Mouse (Mus musculus): ENCODE data around the gene Pard3b.

Pard3b gene

DNA sequence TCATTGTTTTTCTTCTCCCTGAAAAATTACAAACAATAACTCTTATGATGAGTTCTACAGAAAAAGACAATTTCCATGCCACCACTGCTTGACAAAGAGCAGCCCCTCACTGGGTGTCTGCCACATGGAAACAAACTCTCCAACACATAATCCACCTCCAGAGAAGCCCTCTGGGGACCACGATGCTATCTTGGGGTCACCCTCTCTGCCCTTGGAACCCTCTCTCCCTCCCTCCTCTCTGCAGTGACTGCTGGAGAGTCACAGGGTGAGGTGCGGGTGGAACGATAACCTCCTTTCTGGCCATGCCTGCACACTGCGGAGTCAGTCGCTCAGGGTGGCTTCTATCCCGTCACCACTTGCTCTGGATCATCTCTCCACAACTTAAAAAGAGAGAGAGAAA, 996.6 kb downstream of the Pard3b start:
- DNase-seq (ENCODE audit: low spot score in 2 of 2): no peak

DNA sequence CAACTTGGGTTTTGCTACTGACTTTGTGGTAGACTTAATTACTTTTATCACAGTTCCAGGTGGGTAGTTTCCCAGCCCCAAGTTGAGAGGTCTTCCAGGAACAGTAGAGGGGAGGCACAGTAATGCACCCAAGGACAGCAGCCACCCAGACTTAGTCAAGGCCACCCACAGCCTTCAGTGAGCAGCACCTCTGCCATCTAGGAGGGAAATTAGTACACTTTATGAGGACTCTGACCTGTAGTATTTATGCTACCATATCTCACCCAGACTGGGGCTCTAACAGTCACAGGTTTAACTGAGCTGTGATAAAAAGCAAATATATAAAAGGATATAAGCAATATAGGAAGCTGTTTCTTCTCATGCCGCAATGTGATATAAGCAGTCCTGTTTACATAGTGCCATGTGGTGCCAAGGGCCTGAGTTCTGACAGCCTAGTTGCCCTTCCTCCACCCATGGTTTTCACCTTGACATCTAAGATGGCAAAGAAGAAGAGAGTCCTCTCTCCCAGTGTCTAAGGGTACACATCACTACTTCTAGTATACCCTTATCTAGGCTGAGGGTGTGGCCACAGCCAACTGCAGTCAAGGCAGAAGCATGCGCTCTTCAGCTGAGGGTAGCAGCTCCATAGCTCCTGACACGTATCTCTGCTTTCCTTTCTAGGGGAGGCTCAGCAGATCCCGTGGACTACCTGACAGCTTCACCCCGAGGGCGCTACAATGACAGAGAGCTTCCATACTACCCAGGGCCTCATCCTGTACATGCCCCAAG, 998.5 kb downstream of the Pard3b start:
- DNase-seq (ENCODE audit: low spot score in 2 of 2): no peak

DNA sequence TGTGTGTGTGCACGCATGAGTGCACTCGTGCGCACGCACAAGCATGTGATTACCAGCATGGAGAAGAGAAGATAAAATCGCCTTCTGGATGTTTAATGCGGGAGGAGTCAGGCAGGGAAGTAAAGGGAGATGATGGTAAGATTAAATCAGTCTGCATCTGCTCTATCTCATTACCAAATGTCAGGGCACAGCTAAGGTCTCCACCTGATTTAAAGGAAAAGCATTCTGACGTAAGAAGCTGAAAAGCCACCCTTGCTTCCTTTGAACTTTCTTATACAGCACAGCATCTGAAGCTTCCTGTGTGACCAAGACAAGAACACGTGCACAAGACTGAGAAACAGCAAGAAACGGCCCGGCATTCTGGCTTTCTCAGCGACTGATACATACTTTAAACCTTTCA, 1000.4 kb downstream of the Pard3b start:
- DNase-seq (ENCODE audit: low spot score in 2 of 2): no peak

DNA sequence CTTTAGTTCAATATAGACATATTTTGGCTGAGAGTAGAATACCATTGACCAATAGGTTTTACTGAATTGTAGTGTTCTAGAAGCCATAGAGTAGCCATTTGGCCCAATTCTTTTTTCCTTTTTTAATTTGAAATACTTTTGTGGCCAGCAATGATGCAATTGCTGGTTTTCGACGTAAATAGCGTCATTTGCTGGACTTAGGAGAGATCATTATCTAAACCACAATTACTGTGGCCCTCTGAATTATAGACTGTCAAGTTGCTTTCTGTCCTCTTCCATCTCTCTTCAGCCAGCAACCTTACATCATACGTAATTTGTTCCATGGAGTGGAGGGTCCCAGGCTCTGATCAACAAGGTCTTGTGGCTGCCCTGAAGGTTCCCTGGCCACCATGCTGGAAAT, 1000.8 kb downstream of the Pard3b start:
- no peak for DNase-seq (ENCODE audit: low spot score in 2 of 2)

DNA sequence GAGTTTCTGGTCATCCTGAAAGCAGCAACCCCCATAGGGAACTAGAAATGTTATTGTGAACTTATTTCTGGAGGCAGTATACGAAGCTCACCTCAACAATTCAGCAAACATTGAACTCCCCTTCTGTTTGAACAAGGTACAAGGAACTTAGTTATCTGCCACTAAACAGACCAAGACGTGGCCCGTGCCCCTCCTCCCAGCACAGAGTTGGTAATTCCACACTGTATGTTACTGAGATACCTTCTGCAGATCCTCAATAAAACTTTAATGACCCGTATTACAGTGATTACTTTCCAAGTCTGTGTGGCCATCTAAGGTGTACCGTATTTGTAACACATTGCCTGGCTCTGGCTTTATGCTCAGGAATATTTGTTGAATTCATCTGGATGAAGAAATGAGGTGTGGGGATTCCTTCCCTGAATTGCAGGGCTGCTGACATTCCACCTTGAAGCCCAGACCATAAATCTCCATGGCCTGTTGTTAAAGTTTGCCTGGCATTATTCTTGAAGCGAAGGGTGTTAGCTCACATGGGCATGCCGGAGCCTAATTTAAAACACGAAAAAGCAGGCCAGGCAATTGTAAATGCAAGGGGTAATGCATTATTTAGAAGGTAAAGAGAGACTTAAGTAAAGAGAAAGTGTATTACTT, 1006.1 kb downstream of the Pard3b start:
- no peak for DNase-seq (ENCODE audit: low spot score in 2 of 2)

DNA sequence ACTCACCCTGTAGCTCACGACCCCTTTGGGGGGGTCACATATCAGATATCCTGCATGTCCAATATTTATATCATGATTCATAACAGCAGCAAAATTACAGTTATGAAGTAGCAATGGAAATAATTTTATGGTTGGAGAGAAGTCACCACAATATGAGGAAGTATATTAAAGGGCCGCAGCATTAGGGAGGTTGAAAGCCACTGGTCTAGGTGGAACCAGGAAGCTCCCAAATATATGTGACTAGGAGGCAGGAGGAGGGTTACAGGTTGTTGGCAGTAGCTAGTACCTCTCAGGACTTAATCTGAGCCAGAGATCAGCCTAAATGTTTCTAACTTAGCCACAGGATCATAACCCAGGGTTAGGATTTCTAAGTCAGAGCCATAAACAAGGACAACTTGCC, 1008.2 kb downstream of the Pard3b start:
- no peak for DNase-seq (ENCODE audit: low spot score in 2 of 2)

DNA sequence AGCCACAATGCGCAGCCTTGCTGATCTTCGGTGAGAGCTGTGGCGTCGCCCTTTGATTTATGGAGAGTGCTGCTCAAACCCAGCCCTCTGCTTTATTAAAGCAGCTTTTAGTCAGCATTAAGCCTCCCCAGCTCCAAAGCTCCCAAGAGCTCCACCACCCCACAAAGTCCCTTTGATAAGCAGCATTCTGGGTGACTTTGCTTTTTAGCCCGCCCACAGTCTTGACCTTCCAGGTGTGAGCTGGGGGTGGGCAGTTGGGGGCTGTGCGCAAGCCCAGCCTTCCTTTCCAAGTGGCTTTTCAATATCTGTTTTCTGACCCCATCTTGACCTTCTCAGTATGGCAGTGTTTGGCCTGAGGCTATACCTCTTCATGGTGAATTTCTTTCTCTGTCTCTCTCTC, 1009.5 kb downstream of the Pard3b start:
- no peak for DNase-seq (ENCODE audit: low spot score in 2 of 2)

DNA sequence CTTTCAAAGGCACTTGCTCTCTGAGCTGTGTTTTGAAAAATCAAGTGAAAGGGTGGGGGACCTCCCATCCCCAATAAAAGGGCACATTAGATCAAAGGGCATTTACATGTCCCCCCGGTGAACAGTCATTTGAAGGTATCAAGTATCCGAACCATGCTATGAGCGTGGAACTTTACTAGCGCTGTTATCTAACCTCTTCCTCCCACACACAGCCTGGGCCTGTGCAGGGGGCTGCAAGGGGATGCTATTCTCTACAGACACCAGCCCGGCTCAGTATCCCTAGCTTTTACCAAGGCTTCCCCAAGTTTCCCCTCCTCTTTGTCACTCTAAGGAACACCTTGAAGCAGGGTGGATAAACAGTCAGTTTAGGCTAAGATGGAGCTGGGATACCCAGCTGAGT, 1010.0 kb downstream of the Pard3b start:
- DNase-seq (ENCODE audit: low spot score in 2 of 2): no peak

DNA sequence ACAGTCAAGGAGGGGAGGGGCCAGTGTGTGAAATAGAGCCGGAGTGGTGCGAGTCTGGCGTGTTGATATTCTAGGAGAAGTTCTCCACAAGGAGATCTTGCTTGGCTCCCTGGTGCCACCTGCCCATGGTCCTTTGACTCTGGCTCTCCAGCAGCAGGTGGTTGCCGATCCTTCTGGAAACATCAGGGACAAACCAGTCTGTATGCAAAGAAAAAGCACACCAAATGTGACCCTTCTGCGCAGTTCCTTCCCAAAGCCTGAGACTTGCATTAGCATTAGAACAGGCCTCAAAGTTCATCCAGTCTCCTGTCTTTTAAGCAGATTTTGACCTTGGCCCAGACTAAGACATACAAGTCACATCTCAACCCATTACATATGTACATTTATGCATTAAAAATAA, 1011.9 kb downstream of the Pard3b start:
- no peak for DNase-seq (ENCODE audit: low spot score in 2 of 2)

DNA sequence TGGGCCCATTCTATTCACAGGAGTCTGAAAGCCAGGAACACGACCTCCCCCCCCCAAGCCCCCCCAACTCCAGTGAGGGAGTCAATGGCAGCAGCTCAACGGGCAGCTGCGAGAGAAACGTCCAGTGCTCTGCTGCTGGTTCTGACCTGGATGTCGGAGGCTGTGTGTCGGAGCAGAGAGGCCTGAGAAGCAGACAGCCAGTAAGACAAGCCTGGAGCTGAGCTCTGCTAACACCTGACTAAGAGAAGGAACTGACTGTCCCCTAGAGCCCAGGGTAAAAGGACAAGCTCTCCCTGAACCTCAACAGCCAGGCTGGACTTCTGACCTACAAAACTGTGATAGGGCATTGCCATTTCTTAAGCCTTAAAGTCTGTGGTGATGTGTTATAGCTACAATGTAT, 1015.8 kb downstream of the Pard3b start:
- DNase-seq (ENCODE audit: low spot score in 2 of 2): no peak

DNA sequence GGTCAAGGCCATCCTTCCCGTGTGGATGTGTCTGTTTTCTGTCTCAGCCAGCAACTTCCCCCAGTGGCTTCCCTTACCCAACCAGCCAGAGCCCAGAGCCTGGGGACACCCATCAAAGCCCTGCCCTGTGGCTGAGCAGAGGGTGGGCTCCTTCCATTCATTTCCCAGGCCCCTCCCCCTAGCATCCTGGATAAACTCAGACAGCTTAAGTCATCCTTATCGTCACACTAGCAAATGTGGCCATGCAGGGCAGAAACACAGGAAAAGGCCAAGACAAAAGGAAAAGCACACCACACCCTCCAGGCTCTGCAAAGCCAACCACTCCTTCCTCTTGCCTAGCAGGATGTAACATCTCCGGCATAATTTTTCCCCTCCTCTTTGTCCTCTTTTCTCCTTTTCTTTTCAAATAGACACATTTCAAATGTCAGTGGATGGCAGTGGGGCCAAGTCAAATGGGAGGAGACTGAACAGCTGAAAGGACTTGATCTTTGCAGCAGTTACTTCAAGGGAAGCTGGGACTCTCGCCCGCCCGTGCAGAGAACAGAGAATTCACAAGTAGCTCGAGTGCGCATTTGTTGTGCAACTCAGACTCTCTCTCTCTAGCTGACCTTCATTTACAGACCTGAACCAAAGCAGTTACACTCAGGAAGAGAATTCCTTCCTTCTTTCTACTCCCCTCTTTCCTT, 1026.5 kb downstream of the Pard3b start:
- no peak for DNase-seq (ENCODE audit: low spot score in 2 of 2)

DNA sequence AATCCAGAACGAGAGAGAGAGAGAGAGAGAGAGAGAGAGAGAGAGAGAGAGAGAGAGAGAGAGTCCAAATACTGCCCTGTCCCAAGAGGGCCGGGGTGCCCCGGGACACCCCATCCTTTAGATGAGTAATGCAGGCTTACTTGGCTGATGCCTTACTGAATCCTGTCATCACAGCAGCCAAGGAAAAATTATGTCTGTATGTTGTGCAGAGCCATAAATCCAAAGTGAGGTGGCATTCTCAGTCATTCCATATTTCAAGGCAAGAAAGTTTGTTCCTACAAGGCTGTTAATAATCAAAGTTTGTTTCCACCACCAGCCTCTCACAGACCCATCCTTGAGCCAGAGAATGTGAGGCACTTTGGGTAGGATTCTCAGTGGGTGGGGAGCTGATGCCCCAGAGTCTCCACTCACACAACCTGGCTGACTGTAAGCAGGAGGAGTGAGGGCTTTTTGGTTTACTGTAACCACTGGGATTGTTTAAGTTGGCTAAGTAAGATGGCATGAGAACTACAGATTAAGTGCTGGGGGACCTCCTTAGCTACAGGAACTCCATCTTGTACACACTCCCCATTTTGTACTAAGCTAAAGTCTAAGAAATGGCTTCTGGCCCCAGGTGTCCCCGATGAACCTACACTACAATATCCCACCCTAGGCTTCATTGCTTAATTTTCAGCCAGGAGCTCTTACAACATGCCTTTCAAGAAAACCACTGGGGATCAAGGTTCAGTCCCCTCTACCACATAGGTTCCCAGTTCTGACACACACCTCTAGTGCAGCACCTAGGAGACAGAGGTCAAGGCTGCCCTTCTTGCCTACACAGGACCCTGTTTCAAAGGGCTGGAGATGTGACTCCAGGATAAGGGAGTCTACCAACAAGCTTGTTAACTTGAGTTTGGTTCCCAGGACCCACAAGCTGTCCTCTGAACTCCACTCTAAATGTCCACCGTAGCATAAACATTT, 1027.4 kb downstream of the Pard3b start:
- DNase-seq (ENCODE audit: low spot score in 2 of 2): no peak

DNA sequence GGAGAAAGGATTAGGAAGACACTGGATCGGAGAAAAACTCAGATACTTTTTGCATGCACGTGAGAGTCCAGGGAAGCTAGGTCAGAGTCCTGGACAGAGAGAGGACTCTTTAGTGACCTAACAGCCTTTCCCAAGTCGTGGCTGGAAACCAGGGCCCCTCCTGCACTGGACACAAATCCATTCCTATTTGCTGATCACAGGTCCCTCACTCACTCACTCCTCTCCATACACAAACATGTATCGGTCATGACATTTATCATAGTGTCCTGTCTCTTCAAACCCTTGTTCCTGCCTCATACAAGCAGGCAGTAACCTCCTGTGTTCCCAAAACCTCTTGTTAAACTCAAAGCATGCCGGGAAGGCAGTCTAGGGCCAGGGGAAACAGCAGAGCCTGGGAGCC, 1028.2 kb downstream of the Pard3b start:
- DNase-seq (ENCODE audit: low spot score in 2 of 2): no peak

DNA sequence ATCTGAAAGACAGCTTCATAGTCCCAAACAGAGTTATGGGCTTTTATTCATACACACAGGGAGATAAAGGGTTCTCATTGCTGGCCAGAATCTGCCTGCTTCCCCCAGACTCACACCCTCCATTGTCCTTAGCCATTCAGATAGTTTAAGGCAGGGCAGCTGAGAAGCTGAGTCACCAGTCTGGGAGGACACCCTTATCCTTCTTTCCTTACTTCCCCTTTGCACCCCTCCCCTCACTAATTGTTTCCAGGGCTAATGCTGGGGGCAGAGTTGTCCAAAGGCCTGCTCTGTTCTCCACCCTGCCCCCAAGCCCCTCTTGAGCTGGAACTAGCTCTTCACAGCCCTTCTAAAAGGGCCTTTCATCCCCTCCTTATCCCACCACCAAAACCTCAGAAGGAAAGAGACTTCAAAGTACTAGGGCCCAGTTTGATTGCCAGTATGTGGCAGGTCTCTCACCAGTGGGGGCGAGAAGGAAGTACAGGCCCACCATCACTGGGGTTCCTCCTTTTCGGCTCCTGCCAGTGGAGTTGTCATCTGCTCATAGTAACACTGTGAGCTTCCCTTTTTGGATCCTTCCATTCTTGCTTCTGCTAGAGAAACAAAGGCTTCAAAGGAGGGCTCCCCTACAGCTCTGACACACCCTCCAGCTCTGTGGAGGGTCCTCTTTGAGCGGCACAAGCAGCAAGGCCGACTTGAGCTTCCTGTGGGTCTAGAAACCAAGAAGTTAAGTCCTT, 1040.2 kb downstream of the Pard3b start:
- DNase-seq (ENCODE audit: low spot score in 2 of 2): no peak

DNA sequence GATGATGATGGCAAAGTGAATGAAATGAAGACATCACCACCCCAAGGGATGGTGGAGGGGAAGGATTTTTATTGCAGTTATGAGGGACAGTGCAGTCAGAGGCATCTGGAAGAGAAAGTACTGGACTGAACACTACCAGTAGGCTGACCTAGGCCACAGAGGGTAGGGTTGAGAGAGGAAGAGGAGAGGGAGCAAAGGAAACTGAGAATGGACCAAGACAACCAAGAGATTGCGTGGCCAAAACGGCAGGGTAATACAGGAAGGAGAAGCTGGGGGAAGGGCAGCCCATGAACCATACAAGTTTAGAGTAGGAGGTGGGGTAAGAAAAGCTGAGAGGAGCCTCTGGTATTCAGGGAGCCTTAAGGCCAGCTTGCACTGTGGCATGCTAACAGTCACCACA, 1040.8 kb downstream of the Pard3b start:
- DNase-seq (ENCODE audit: low spot score in 2 of 2): peak in 1 of 2 experiments; percentile 18

DNA sequence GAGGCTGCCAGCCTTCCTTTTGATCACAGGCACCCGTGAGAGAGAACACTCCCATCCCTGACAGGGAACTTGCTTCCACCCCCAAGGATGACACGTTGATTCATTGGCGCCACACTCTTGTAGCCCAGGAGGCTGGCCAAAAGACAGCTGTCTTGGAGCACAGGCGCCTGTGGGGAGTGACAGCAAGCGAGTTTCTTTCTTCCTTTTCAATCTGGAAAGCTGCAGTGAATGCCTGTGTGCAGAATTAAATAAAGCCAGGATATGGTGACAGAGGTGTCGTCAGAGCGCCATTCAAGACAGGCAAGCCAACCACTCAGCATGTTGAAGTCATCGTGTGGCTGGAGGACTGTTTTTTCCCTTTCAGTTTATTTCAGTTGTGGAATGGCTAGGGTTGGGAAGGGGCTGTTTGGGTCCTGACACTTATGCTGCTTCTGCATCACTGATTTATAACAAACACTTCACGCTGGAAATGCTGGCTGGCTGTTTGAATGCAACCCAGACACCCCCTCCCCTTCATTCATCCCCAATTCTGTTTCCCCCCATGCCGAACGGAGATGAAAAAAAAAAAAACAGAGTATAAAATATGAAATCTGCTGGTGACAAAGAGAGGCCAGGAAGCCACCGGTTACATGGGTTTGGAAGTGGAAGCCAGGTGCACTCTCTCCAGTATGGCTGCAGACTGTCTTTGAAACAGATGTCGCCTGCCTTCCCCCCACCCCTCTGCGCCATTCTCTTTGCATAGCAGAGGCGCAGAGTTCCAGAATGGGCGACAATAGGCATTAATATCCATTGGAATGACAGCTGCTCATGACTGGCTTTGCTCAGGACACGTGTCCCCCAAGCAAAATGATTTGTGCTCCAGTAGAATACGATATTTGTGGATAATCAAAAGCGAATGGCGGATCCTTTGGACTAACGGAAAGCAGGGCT, 1044.1 kb downstream of the Pard3b start:
- no peak for DNase-seq (ENCODE audit: low spot score in 2 of 2)

DNA sequence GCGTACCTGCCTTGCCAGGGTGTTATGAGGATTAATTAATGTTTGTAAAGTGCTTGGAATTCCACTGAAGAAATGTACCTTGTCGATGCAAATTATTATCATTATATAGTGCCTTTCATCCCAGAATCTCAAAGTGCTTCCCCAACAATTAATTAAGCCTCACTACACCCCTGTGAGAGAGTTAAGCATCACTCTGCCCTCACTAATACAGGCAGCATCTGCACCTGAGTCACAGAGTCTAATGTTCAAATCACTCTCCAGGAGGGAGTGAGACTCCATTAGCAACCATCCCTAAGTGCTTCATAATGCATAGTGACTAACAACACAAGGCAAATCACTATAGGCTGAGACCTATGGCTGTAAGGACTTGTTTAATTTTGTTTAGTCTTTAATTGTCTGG, 1044.9 kb downstream of the Pard3b start:
- DNase-seq (ENCODE audit: low spot score in 2 of 2): no peak

DNA sequence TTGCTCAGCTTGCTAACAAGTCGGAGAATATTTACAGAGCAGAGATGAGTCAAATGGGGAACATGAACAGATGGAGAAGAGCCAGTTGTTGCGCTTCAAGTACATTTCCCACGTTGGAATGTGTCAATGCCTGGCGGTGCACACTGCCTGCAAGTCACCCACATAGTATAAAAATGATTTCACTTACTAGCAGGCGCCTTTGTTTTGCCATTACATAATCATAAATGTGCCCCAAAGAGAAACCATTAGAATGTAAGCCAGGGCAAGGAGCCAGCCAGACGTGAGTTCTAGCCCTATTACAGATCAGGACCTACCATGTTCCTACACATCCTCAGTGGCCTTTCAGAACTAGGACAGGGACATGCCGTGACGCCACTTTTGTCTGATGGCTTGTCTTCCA, 1048.9 kb downstream of the Pard3b start:
- DNase-seq (ENCODE audit: low spot score in 2 of 2): no peak

DNA sequence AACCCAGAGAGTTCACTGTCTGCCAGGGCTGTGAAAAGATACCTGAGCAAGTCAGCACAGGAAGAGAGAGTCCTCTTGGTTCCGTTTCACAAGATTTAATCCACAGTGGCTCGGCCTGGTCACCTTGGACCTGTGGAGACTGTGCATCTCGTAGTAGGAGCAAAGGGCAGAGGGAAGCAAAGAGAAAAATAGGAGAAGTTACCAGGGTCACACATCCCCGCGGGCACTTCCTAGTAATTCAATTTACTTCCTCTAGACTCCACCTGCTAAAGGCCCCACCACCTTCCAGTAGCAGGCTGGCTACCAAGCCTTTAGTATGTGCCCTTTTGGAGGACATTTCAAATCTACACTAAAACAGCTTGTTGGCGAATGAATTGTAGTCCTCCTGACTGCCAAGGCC, 1052.6 kb downstream of the Pard3b start:
- DNase-seq (ENCODE audit: low spot score in 2 of 2): no peak
